Mouse (Mus musculus) lung, embryonic 14.5 days (tissue): ENCODE results near the gene Slc28a3. TPM values are rescaled to one million over a fixed set of nuclear protein-coding genes. Genes with fewer than 3 reads are reported as not detected.

Experiments used
- ATAC-seq: fragments of 200-750 bp; cut with Nextera tagmentation; 2 replicates; pipeline ENCODE4 v1.8.0; 2017; ENCODE audit warnings: mild to moderate bottlenecking, moderate TSS enrichment, moderate library complexity; ENCODE audit not compliant: insufficient read depth
- DNase-seq: peaks from one replicate; pipeline ENCODE4 v3.0.0-alpha.2; 2015
- H3K27ac ChIP-seq: fragments of 300-500 bp; sonication (generic); 2 replicates; pipeline ENCODE4 v1.5.1; 2014; ENCODE audit warnings: low read depth, mild to moderate bottlenecking, moderate library complexity
- H3K27me3 ChIP-seq: fragments of 300-500 bp; sonication (generic); 2 replicates; pipeline ENCODE4 v1.6.1; 2014; ENCODE audit warnings: low read length, control low read depth; ENCODE audit not compliant: insufficient read depth
- H3K36me3 ChIP-seq: fragments of 300-500 bp; sonication (generic); 2 replicates; pipeline ENCODE4 v1.6.1; 2014; ENCODE audit warnings: control low read depth; ENCODE audit not compliant: insufficient read depth
- H3K4me1 ChIP-seq: fragments of 300-500 bp; sonication (generic); 2 replicates; pipeline ENCODE4 v1.6.1; 2014; ENCODE audit warnings: antibody characterized with exemption, control low read depth; ENCODE audit not compliant: insufficient read depth
- H3K4me2 ChIP-seq: fragments of 300-500 bp; sonication (generic); 2 replicates; pipeline ENCODE4 v1.6.1; 2014; ENCODE audit warnings: mild to moderate bottlenecking
- H3K4me3 ChIP-seq: fragments of 300-500 bp; sonication (generic); 2 replicates; pipeline ENCODE4 v1.5.1; 2014; ENCODE audit warnings: low read depth, low read length
- H3K9ac ChIP-seq: fragments of 300-500 bp; sonication (generic); 2 replicates; pipeline ENCODE4 v1.6.1; 2014
- H3K9me3 ChIP-seq: fragments of 300-500 bp; sonication (generic); 2 replicates; pipeline ENCODE4 v1.6.1; 2016; ENCODE audit warnings: low read depth, low read length, control low read depth
- CTCF ChIP-seq: IDR thresholded peaks from 2 replicates; pipeline ENCODE4 v1.5.1; 2016; ENCODE audit warnings: antibody characterized with exemption, low read depth
- WGBS: fragments of 180-500 bp; shearing (Covaris S2); extraction: QIAGEN DNeasy Blood & Tissue Kit; methylation state at CpG from one replicate; pipeline ENCODE4 v1.1.7; 2014; 5-methylcytosine and 5-hydroxymethylcytosine counted together
- polyA plus RNA-seq: library from polyadenylated mRNA; unstranded; fragments of >200 nt; fragmentation: Nextera tagmentation; extraction: Ambion mirVana; gene quantifications from 2 replicates; pipeline ENCODE4 v1.2.1, GENCODE M21; 2014

Slc28a3 gene
- polyA plus RNA-seq, 1 experiment from 2014 or later = 0.08 TPM

DNA sequence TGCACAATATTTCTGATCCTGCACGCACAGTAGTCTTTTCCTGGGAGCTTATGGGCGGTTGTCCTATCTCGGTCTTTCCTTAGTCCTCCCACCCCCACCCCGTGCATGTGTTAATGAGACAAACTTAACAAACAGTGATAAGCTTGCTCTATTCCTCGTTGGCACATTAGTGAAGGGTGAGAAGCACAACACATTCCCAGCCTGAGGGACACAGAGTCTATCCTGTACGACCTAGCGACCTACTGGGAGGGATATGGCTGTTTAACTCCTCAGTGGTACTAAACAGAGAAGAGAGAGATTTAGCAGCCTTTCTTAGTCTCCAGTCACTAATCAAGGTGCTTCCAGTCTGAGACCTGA lies 86.9 kb downstream of the Slc28a3 start:
- H3K4me2 ChIP-seq = no peak overlapping the region; the same call in 1 of the 2 replicates
- no peak overlapping the region for H3K9ac ChIP-seq
- 30% methylated on average over 7 of the region's 7 CpGs for WGBS

GRCm38 (mm10) chr13:58523011-58523760 lies 87.5 kb downstream of the Slc28a3 start:
- no peak overlapping the region for H3K27ac ChIP-seq
- no peaks in the 10 kb centered on the region for H3K27me3 ChIP-seq
- no peaks in the 10 kb centered on the region for H3K36me3 ChIP-seq
- no peaks in the 10 kb centered on the region for H3K9me3 ChIP-seq
- H3K9ac ChIP-seq = no peak overlapping the region
- DNase-seq (peak; percentile 43), ATAC-seq (peak; percentile 75)
- H3K4me1 ChIP-seq = no peaks in the 10 kb centered on the region
- no peak overlapping the region for H3K4me3 ChIP-seq
- no peak for TF ChIP-seq CTCF
- H3K4me2 ChIP-seq = peak overlapping the region; percentile 46
- WGBS = 5% methylated on average over 20 of the region's 20 CpGs

More for the DNA sequence above, 86.9 kb downstream of the Slc28a3 start:
- H3K4me3 ChIP-seq = no peak overlapping the region
- no peaks in the 10 kb centered on the region for H3K27me3 ChIP-seq
- H3K9me3 ChIP-seq = no peaks in the 10 kb centered on the region
- TF ChIP-seq CTCF = no peak
- ATAC-seq (no peak), DNase-seq (no peak)
- H3K36me3 ChIP-seq = no peaks in the 10 kb centered on the region
- no peaks in the 10 kb centered on the region for H3K4me1 ChIP-seq
- H3K27ac ChIP-seq = no peak overlapping the region

DNA sequence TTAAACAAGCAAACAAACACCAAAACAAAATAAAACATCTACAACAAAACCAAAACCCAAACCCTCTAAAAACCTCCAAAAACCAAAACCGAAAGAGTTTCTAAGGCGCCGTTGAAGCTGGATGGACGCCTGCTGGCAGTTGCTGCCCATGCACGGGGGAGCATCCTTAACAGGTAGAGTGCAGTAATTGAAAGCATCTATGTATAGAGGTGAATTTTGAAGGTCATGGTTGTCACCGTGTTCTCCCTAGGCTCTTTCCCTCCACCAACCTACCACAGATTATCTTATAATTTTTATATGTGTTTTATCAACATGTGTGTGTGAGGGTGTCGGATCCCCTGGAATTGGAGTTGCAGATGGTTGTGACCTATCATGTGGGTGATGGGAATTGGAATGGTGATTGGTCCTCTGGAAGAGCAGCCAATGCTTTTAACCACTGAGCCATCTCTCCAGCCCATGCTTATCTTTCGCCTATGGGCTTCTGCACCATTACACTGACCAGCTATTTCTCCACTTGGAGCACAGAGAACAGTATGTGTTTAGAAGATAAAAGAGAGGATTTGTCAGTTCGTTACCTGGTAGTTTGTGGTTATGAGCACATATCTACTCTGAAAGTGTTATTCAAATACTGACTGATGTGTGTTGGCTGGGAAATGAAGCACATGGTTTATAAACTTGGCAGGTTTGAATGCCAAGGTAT lies 89.2 kb downstream of the Slc28a3 start:
- Histone ChIP-seq H3K9ac (no peak overlapping the region), H3K36me3 (no peaks in the 10 kb centered on the region), H3K9me3 (no peaks in the 10 kb centered on the region), H3K4me3 (no peak overlapping the region), H3K4me2 (no peak overlapping the region), H3K27me3 (no peaks in the 10 kb centered on the region), H3K27ac (no peak overlapping the region), H3K4me1 (no peaks in the 10 kb centered on the region)
- no peak for TF ChIP-seq CTCF
- ATAC-seq (no peak), DNase-seq (no peak)
- 83% methylated on average over 9 of the region's 9 CpGs for WGBS

GRCm38 (mm10) chr13:58520580-58521330 lies 89.9 kb downstream of the Slc28a3 start:
- no peak for DNase-seq
- H3K9me3 ChIP-seq = no peaks in the 10 kb centered on the region
- ATAC-seq = no peak
- H3K36me3 ChIP-seq = no peaks in the 10 kb centered on the region
- 41% methylated on average over 7 of the region's 7 CpGs for WGBS
- H3K27me3 ChIP-seq = no peaks in the 10 kb centered on the region
- no peak overlapping the region for H3K9ac ChIP-seq
- no peak overlapping the region for H3K4me2 ChIP-seq
- no peak for TF ChIP-seq CTCF
- H3K27ac ChIP-seq = no peak overlapping the region
- no peaks in the 10 kb centered on the region for H3K4me1 ChIP-seq
- no peak overlapping the region for H3K4me3 ChIP-seq

GRCm38 (mm10) chr13:58520028-58520427 lies 90.6 kb downstream of the Slc28a3 start:
- Histone ChIP-seq H3K36me3 (no peaks in the 10 kb centered on the region), H3K9ac (no peak overlapping the region), H3K27me3 (no peaks in the 10 kb centered on the region), H3K4me2 (no peak overlapping the region), H3K4me3 (no peak overlapping the region), H3K9me3 (no peaks in the 10 kb centered on the region), H3K4me1 (no peaks in the 10 kb centered on the region), H3K27ac (no peak overlapping the region)
- no peak for TF ChIP-seq CTCF
- WGBS = 81% methylated on average over 9 of the region's 9 CpGs
- no peak for ATAC-seq
- DNase-seq = no peak

- WGBS = 92% methylated on average over 4 of the region's 4 CpGs
- TF ChIP-seq CTCF = 0 out of 2 replicates have a peak, but pooled peaks have one; percentile 3
- Histone ChIP-seq H3K27me3 (no peaks in the 10 kb centered on the region), H3K27ac (no peak overlapping the region), H3K9ac (no peak overlapping the region), H3K36me3 (no peaks in the 10 kb centered on the region), H3K9me3 (no peaks in the 10 kb centered on the region), H3K4me1 (no peaks in the 10 kb centered on the region), H3K4me2 (no peak overlapping the region), H3K4me3 (no peak overlapping the region)
- no peak for ATAC-seq
- DNase-seq = no peak
Measured at GRCm38 (mm10) chr13:58516277-58516676, 94.4 kb downstream of the Slc28a3 start.

- Histone ChIP-seq H3K27ac (no peak overlapping the region), H3K4me1 (no peaks in the 10 kb centered on the region), H3K4me3 (no peak overlapping the region), H3K4me2 (no peak overlapping the region), H3K9ac (no peak overlapping the region), H3K36me3 (no peaks in the 10 kb centered on the region), H3K27me3 (no peaks in the 10 kb centered on the region), H3K9me3 (no peaks in the 10 kb centered on the region)
- DNase-seq (no peak), ATAC-seq (no peak)
- TF ChIP-seq CTCF = no peak
- 82% methylated on average over 5 of the region's 5 CpGs for WGBS
Measured at GRCm38 (mm10) chr13:58515635-58516034, 95.0 kb downstream of the Slc28a3 start.
